Mouse (Mus musculus) cerebellum, adult 9-10 months (tissue): Measurements from ENCODE around the gene Tmem116.
A peak's percentile ranks its signal among the peaks of the same experiment; 100 is the strongest.
"Not testable (repeated sequence)": the region's sequence is repeated elsewhere in the genome, so short reads cannot be mapped to it uniquely, and the experiment has no call there.

Source experiments
- DNase-seq: peaks from one replicate; pipeline ENCODE4 v3.0.0; 2022

Gene Tmem116

DNA sequence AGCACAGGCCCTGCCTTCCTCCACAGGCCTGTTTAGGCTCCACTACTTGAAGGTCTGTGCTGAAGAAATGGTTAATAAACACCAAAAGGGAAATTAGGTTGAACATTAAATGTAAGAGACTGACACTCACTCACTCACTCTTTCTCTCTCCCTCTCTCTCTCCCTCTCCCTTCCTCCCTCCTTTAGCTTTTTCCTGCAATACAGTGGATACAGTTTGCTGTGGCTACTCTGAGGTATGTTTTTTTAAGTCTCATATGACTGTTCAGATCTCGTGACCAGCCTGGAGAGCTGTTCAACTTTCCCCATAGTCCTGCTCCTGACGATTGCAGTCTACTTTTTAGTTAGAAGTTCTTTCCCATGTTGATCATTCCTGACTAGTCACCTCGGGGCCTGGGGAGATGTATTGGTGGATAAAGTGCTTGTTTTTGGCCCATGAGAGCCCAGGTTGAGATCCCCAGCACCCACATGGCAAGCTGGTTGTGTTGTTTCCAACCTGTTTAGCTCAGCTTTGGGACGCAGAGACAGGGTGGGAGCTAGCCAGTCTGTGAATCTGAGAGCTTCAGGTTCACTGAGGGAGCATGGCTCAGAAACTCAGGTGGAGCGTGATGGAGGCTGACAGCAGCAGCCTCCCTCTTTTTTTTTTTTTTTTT is 12.0 kb downstream of the Tmem116 start:
- no peak for DNase-seq

DNA sequence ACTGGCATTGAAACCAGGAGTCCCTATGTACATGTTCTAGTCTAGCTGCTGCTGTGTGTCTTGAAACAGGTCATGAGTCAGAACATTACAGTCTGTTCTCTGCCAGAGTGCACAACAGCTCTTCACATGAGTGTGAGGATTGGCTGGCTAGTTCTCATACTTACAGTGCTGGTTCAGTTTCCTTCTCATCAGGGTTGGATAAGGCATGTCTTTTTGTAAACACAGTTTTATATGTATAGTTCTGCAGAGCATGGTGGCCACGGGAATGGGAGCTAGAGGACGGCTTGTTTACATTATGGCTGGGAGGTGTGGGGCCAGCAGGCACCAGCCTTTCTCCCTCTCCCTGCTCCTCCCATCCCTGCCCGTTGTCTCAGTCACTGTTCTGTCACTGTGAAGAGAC is 17.9 kb downstream of the Tmem116 start:
- no peak for DNase-seq

DNA sequence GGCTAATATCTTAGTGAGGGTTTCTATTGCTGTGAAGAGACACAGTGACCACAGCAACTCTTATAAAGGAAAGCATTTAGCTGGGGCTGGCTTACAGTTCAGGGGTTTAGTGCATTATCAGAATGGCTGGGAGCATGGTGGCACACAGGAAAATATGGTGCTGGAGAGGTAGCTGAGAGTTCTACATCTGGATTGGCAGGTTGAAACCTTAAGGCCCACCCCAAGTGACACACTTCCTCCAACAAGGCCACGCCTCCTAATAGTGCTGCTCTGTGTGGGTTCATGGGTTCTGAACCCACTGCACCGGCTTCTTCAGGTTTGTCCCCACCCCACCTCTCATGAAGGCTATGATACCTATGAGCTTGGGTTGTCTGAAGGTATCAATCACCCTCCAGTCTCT is 20.7 kb downstream of the Tmem116 start:
- DNase-seq, result no peak

DNA sequence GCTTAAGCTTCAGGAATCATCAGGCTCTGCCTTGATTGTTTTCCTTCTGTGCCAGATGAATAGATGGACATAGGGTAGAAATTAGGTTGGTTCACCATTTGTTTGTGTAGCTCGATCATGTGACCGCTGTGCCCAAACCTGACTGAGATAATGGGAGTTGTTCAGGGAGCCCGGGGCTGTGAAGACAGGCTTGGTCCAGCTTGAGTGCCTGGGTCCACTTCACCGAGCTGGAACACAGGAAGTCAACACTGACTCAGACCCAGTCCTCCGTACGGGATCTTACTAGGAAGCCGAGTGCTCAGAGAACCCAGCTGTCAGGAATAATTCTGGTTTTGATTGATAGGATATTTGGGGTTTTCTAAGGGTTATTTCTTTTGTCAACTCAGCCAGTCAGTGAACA is 22.9 kb downstream of the Tmem116 start:
- DNase-seq, result no peak

DNA sequence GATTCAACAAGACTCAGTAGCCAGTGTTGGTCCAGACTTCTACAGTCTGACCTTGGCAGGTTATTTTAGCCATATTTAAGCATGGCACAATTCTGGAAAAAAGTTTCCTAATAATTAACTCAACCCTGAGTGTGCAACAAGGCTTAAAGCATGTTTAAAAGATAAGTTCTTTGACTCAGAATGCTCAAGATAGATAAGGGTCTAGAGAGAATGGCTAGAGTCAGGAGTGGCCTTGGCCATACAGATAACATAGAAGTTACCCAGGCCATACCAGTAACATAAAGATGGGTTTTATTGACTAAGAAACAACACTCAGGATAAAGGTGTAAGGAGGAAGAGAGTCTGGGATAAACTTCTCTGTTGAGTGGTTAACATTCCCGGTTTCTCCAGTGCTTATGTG is 24.3 kb downstream of the Tmem116 start:
- no peak for DNase-seq

DNA sequence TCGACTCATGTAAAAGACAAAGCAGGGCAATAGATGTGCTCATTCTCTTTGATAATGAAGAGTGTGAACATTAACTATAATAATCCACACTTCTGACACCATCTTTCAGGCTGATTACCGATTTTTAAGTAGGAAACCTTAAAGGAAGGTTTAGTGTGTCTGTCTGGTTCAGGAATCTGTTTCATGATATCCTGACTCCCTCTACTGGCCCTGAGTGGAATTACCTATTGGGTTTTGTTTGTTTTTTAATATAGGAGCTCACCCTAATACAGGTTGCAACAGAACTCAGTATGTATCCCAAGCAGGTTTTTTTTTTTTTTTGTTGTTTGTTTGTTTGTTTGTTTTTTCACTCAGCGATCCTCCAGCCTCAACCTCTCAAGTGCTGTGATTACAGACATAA is 26.0 kb downstream of the Tmem116 start:
- peak; percentile 84 for DNase-seq

DNA sequence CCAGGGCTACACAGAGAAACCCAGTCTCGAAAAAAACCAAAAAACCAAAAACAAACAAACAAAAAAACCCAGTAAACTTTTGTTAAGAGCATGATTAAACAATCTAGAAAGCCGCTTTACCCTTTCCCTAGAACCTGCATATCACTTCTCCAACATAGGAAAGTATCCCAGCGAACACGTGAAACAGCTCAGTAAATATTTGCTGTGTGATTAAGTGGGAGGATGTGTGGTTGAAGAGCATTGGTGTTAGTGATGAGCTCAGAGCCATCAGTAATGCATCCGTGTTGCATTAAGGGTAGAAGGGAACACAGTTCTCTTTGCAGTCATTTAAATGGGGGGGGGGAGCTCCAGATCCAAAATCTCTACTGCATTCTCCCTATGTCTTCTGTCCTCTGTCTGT is 33.1 kb downstream of the Tmem116 start:
- no peak for DNase-seq

DNA sequence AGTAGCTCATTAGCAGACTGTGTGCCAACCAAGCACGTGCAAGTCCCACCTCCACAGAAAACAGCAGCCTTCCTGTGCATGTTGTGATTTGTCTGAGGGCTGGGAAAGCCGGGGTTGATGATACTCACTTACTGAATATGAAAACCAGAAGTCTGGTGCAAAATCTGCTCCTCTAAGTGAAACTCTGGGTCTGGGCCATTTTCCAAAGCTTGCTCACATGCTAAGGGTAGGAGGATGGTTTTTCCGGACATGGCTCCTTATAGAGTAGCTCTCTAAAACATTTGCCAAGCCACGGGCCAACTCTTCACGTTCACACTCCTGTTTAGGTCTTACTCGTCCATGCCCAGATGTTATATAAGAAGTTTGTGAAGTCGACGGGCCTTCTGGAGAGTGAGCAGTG is 41.6 kb downstream of the Tmem116 start:
- DNase-seq, result no peak

DNA sequence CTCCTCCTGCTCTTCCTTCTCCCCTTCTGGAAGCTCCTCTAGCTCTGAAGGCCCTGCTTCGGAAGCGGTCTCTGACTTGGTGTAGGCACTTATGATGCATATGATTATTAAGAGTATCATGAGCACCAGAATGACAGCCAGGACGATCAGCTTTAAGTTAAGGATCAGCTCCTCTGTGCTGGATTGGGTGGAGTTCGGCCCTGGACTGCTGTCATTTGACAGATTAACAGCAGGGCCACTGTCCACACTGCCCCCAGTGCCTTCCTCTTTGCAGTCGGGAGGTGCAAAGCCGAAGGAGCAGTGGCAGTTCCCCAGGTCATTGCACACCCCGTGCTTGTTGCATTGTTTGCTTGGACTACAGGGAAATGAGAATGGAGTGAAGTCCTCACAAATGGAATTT is 49.0 kb downstream of the Tmem116 start:
- DNase-seq, result no peak

DNA sequence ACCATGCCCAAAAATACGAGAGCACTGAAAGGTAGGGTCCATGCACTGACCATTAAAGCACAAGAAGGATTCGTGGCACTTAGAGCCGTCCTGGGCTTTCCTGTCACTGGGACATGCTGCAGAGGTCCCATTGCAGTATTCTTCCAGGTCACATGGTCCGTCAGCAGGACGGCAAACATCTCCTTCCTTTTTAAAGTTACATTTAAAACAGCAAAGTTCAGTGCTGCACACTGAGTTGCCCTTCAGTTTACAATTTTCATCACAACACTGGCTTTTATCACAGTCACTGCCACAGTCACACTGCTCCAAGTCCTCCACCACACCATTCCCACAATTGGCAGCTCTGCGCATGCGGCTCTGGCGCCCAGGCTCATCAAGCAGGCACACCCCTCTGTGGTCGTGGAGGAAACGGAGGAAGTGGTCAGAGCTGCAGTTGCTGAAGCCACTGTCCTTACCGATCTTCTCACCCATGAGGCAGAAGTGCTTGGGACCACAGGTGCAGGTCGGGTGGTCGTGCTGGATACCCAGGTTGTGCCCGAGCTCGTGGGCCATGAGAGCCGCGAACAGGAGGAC is 49.8 kb downstream of the Tmem116 start:
- DNase-seq, result not testable (repeated sequence)

DNA sequence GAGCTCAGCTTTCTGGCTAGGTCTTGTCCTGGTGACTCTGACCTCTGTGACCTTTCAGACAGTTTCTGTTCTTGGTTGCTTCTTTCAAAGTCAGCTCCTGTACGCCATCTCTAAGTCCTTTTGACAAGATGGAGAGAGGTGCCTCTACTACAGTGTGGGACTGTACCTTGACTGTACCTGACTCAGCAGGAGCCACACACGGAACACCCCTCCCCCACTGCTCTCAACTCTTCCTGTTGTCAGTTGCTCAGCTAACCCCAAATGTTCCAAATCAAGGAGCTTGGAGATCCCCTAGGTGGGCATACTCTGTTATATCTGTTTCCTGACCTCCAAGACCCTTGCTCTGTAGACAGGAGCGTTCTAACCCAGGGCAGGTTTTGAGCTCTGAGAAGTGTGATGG is 51.5 kb downstream of the Tmem116 start, which contains the start of gene Adam1b:
TSS of gene Adam1b (minus strand) at position 205 of the 400 bp plus-strand sequence.
- DNase-seq, result no peak

DNA sequence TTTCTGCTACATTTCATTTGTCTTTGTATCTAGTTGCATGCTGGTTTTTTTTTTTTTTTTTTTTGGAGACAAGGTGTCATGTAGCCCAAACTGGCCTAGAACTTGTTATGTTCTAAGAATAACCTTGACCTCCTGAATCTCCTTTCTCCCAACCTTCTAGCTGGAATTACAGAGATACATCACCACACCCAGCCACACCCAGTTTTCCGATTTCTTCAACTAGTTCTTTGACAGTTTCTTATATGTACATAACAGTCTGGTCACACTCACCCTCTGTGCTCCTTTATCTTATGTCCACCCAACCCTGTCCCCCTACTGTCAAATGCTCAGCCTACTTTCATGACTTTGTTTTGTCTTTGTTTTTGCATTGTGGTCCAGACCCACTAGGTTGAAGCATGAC is 55.2 kb downstream of the Tmem116 start:
- no peak for DNase-seq

DNA sequence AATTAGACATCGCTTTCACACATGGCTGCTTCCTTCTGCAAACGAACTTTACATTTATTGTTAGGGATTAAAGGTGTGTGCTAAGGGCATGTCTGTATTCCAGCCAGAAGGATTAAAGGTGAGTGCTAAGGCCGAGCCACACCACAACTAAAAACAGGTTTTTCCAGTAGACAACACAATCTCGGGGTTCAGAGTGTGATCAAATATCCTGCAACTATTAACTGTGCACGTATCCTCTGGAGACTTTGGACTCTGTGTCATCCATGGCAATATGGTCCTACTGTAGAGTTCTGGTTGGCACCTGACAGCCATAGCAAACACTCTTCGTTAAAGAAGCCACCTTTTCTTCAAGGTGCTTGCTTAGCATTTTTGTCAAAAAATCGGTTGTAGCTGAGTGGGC is 58.3 kb downstream of the Tmem116 start:
- no peak for DNase-seq

DNA sequence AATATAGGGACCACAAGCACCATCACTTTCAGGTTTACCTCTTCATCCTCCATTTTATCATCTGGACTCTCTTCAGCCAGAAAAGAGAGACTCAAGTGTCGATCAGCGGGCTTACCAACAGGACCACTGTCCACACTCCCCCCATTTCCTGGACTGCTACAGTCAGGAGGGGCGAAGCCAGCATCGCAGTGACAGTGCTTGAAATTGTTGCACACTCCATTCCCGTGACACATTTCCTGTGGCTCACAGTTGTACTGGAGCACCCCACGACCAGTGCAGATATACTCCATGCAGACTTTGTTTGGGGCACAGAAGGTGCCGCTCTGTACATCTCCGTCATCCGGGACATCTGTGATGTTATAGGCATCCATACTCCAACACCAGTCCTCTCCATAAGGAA is 67.3 kb downstream of the Tmem116 start:
- no peak for DNase-seq

DNA sequence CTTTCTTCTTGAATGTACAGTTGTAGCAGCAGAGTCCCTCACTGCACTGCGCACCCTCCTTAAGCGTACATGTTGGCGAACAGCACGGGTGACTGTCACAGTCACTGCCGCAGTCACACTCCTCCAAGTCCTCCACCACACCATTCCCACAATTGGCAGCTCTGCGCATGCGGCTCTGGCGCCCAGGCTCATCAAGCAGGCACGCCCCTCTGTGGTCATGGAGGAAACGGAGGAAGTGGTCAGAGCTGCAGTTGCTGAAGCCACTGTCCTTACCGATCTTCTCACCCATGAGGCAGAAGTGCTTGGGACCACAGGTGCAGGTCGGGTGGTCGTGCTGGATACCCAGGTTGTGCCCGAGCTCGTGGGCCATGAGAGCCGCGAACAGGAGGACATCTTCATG is 68.1 kb downstream of the Tmem116 start:
- DNase-seq, result not testable (repeated sequence)

DNA sequence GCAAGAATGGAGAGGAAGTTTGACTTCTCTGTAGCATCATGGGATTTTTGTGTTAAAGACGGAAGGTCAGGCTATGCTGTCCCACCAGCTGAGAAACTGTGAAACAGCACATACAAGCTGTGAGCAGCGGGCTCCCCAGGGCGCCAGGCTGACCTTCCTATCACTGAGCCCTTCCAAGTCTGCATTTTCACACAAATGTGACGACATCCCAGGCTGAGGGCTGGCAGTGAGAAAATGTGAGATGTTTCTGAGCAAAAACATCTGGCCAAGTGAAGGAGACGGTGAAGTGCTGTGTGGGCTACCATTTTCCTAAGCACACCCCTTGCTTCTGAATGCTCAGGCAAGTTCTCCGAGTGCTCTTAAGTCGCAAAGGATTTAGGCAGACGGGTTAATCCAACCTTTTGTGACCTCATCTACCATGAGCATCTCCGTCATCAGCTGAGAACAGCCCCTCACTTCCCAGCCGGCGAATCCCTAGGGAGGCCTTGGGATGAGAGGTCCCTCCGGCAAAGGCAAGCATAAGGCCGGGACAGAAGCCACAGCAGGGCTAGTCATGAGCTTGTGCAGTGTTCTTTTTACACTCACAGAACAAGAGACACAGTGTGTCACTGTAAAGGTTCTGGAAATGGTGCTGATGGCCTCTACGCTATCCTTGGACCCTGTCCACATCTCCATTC is 74.2 kb downstream of the Tmem116 start:
- DNase-seq, result no peak

DNA sequence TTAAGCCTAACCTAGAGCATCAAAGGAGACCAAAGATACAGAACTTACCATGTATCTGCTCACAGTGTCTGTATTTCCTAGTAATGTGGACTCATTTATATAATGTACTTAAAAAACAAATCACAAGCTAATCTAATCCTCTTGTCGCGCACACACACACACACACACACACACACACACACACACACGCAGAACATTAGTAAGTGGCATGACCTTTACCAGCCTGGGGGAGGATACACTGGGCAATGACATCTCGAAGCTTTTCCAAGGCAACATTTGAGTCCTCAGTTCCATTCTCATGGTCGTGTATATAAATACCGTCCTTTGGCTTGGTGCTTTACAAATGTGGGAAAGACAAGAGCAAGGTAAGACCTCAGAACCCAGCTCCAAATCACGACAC is 74.8 kb downstream of the Tmem116 start:
- no peak for DNase-seq

DNA sequence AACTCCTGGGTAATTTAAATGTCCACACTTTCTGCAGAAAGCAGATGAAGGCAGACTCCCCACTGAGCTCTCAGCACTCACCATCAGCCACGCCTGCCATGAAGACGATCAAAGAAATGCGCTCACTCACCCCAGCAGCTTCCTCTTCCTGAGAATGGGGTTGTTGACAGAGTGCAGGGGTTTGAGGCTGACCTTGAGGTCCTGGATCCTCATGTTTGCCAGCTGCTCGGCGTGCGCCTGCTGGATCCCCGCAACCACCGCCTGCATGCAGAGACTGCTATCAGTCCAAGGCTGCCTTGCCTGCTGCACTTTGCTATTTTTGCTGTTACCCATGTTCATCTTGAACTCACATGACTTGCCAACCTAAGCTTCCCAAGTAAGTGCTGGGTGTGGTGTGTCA is 75.3 kb downstream of the Tmem116 start:
- no peak for DNase-seq

DNA sequence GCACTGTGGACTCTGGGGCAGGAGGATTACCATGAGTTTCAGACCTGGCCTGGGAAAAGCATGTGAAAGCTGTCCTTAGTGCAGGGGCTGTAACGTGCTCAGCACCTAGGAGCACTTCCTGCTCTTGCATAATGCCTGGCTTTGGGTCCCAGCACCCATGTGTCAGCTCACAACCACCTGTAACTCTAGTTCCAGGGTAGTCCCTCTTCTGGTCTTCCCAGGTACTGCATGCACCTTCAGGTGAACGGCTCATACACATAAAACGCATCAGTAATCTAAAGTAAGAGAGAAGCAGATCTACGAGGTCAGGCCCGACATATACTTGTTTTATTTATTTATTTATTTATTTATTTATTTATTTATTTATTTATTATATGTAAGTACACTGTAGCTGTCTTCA is 82.8 kb downstream of the Tmem116 start:
- peak; percentile 22 for DNase-seq

DNA sequence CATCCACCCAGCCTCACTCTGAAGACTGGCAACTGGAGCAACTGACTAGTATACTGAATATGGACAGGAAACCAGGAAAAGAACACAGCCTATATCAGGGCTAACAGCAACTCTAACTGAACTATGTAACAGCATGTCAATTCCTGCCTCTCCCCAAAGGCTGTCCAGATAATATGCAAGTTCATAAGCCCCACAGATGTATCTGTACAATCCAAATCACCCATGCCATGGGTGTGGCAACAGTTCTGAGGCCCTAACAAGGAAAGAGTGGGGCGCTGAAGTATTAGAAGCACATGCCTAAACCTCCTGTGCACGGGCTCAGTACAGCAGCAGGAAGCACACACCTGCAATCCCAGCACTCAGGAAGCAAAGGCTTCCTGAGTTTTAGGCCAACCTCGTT is 83.4 kb downstream of the Tmem116 start:
- DNase-seq, result no peak

DNA sequence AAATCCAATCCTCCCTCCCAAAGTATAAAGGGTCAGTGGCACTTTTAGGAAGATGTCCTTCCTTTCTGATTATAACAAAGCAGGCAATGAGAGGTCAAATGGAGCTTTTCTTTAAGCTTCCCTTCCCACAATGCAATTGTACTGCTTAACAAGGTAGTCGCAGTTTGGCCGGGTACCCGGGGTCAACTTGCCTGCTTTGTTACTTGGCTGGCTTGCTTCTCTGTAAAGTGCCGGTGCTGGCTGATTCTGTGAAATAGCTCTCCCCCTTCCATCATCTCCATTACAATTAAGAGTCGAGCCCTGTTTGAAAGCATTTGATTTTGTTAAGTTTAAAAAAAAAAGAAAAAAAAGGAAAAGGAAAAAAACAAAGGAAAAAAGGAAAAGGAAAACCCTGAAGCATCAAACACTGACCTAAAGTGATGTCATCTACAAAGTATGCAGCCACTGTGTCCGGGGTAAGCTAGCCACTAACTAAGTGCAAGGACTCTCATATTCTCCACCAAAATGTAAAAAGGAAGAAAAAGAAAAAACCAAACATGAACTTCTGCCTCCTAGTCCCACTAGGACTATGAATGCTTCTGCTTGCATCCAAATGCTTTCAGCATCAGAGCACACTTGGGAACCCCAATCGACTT is 85.3 kb downstream of the Tmem116 start:
- no peak for DNase-seq

DNA sequence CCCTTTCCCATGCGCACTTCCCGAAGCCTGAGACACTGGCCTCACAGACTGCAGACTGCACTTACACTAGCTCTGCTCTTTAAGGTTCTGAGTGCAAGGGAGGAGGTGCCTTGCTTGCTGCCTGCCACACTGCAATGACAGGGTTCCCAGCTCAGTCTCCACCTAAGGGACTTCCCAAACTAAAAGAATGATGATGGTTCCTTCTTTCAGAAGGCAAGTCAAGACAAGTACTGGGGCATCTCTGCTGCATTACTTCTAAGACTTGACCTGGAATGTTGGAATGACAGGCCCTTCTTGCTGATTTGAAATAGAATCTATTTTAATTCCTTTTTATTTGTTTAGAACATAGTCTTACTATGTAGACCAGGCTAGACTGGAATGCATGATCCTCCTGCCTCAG is 85.9 kb downstream of the Tmem116 start:
- no peak for DNase-seq

DNA sequence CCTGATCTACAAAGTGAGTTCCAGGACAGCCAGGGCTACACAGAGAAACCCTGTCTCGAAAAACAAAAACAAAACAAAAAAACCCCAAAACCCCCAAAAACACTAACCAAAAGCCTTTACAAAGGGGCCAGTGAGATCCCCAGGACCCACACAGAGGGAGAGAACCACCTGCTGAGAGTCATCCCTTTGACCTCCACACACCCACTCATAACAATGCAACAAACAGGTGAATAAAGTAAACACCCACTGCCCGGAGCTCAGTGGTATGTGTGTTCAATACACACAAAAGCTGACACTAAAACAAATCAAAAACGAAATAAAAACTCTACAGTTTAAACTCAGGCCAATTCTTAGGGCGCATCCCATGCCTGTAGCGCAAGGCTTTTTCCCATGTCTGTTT is 88.4 kb downstream of the Tmem116 start:
- DNase-seq, result no peak

DNA sequence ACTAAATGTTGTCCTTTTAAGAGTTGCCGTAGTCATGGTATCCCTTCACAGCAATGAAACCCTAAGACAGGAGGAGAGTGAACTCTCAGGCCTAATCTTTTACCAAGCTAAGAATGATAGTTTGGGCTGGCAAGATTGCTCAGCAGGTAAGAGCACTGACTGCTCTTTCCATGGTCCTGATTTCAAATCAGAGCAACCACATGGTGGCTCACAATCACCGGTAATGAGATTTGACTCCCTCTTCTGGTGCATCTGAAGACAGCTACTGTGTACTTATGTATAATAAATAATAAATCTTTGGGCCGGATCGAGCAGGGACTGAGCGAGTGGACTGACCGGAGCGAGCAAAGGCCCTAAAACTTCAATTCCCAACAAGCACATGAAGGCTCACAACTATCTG is 89.5 kb downstream of the Tmem116 start:
- no peak for DNase-seq
